8 mouse cellular contexts compared by ENCODE assay signal in genomic region chr16:94570361-94571041, GRCm38 (mm10). TPM values are rescaled to one million over a fixed set of nuclear protein-coding genes. Genes with fewer than 3 reads are reported as not detected.
DNase-seq lines count a peak whose midpoint lies in the region; ATAC-seq and TF ChIP-seq lines count a peak whose summit lies in the region.

No protein-coding gene starts in this region.

- peak overlapping the region; percentile 100 for H3K9ac ChIP-seq in MEL (ENCODE audit: control insufficient read depth, low read depth, low read length, poor library complexity, severe bottlenecking)

- 1% methylated on average over 45 of the region's 88 CpGs for WGBS in cerebellum, adult 2 months
- WGBS in hindbrain, embryonic 10.5 days = under 1% methylated on average over 84 of the region's 88 CpGs

- peaks cover 1 to 3% of the 10 kb centered on the region in 2 experiments; a peak in 1 of 4 replicates for H3K27me3 ChIP-seq in MEL (ENCODE audit: control insufficient read depth in 1 of 2, insufficient read depth in 2 of 2, low read length in 2 of 2)
- H3K27me3 ChIP-seq in cerebellum, adult 2 months (ENCODE audit: control insufficient read depth, insufficient read depth, low read length) = no peaks in the 10 kb centered on the region
- H3K27me3 ChIP-seq in hindbrain, embryonic 10.5 days (ENCODE audit: insufficient read depth, poor library complexity, severe bottlenecking) = no peaks in the 10 kb centered on the region

- peaks cover 7 to 21% of the 10 kb centered on the region in 2 experiments; a peak in 2 of 4 replicates for H3K4me1 ChIP-seq in MEL (ENCODE audit: control insufficient read depth in 1 of 2, insufficient read depth in 2 of 2, low read length in 2 of 2)
- H3K4me1 ChIP-seq in cerebellum, adult 2 months (ENCODE audit: control insufficient read depth, insufficient read depth, low read length) = peaks cover 14% of the 10 kb centered on the region
- H3K4me1 ChIP-seq in hindbrain, embryonic 10.5 days (replicated peaks) = peaks cover 46% of the 10 kb centered on the region

- peaks cover 57% of the 10 kb centered on the region for H3K79me2 ChIP-seq in MEL (ENCODE audit: control insufficient read depth, insufficient read depth, low read length, poor library complexity)

- H3K9me3 ChIP-seq in MEL (replicated peaks; ENCODE audit: insufficient read depth, low read length) = no peaks in the 10 kb centered on the region
- H3K9me3 ChIP-seq in hindbrain, embryonic 10.5 days = no peaks in the 10 kb centered on the region

- peak; percentile 62 for DNase-seq in MEL (ENCODE audit: low read depth, low spot score)
- peak; percentile 67 to 74 for DNase-seq in cerebellum, adult 2 months
- peak; percentile 62 for DNase-seq in hindbrain, embryonic 10.5 days (ENCODE audit: low spot score)
- peak; percentile 55 to 62 for DNase-seq in layer of hippocampus, postnatal 14 days (ENCODE audit: low spot score in 2 of 2)
- peak; percentile 68 for DNase-seq in lung, postnatal 14 days
- peak; percentile 72 for DNase-seq in ovary, postnatal 36 days (ENCODE audit: low spot score)
- DNase-seq in thymus, postnatal 14 days = peak; percentile 67

- TF ChIP-seq CTCF in MEL (IDR thresholded peaks at IDR 0.05 in 2 of 3, conservative IDR thresholded peaks at IDR 0.05 in 1 of 3; ENCODE audit: control insufficient read depth in 1 of 3, insufficient read depth in 1 of 3, low read depth in 2 of 3, low read length in 3 of 3, poor library complexity in 1 of 3, severe bottlenecking in 1 of 3) = no peak
- no peak for TF ChIP-seq CTCF in cerebellum, adult 2 months (IDR thresholded peaks at IDR 0.05; ENCODE audit: borderline replicate concordance, insufficient read depth, low read depth, low read length)

- no peak for TF ChIP-seq EP300 in MEL (IDR thresholded peaks at IDR 0.05; ENCODE audit: low read depth in 1 of 2, low read length in 2 of 2)

- TF ChIP-seq POLR2A in MEL (IDR thresholded peaks at IDR 0.05; ENCODE audit: control insufficient read depth in 1 of 2, insufficient read depth in 1 of 2, low read depth in 1 of 2, low read length in 2 of 2, poor library complexity in 1 of 2) = peak; percentile 38 to 49; a peak in 2 of 4 replicates
- no peak for TF ChIP-seq POLR2A in cerebellum, adult 2 months (IDR thresholded peaks at IDR 0.05; ENCODE audit: borderline replicate concordance, insufficient read depth, low read length)

- H3K4me3 ChIP-seq in MEL (ENCODE audit: control insufficient read depth in 1 of 2, insufficient read depth in 1 of 2, low read depth in 2 of 2, low read length in 2 of 2) = peak overlapping the region; percentile 76 to 82
- peak overlapping the region; percentile 63 for H3K4me3 ChIP-seq in cerebellum, adult 2 months (replicated peaks; ENCODE audit: insufficient read depth, low read depth, low read length)
- H3K4me3 ChIP-seq in hindbrain, embryonic 10.5 days = peak overlapping the region; percentile 97

- ATAC-seq in frontal cortex, adult (ENCODE audit: low TSS enrichment) = 0 out of 2 replicates have a peak, but pooled peaks have one; percentile 7

- H3K27ac ChIP-seq in MEL (ENCODE audit: control insufficient read depth, low read depth, low read length) = peak overlapping the region; percentile 98
- peak overlapping the region; percentile 94 for H3K27ac ChIP-seq in cerebellum, adult 2 months (ENCODE audit: insufficient read depth, low read length)
- peak overlapping the region; percentile 99 for H3K27ac ChIP-seq in hindbrain, embryonic 10.5 days

- peaks cover 0 to 34% of the 10 kb centered on the region in 2 experiments; a peak in 3 of 4 replicates for H3K36me3 ChIP-seq in MEL (ENCODE audit: control insufficient read depth in 1 of 2, insufficient read depth in 2 of 2, low read length in 2 of 2)
- H3K36me3 ChIP-seq in hindbrain, embryonic 10.5 days = no peaks in the 10 kb centered on the region

- TF ChIP-seq RAD21 in MEL (IDR thresholded peaks at IDR 0.05; ENCODE audit: low read depth, low read length) = no peak

TF ChIP-seq in MEL, 35 proteins besides CTCF, POLR2A, EP300 and RAD21:
- TF ChIP-seq ZMIZ1 (IDR thresholded peaks at IDR 0.05; ENCODE audit: low read depth, low read length) = no peak
- TF ChIP-seq UBTF (IDR thresholded peaks at IDR 0.05; ENCODE audit: borderline replicate concordance, insufficient read depth, low read depth, low read length) = peak; percentile 70; the same call in 1 of the 2 replicates
- no peak for TF ChIP-seq KAT2A (conservative IDR thresholded peaks at IDR 0.05; ENCODE audit: low read depth, low read length)
- TF ChIP-seq NELFE (IDR thresholded peaks at IDR 0.05; ENCODE audit: low read depth, low read length) = peak; percentile 50
- no peak for TF ChIP-seq ETS1 (IDR thresholded peaks at IDR 0.05; ENCODE audit: low read depth, low read length)
- no peak for TF ChIP-seq MAX (IDR thresholded peaks at IDR 0.05; ENCODE audit: low read length)
- TF ChIP-seq TCF12 (IDR thresholded peaks at IDR 0.05; ENCODE audit: low read depth, low read length) = peak; percentile 15; the same call in 1 of the 2 replicates
- TF ChIP-seq MXI1 (IDR thresholded peaks at IDR 0.05; ENCODE audit: low read depth, low read length) = peak; percentile 36

RNA-seq across cellular contexts. Expression of gene Dyrk1a, which starts 0.7 kb away (rescaled TPM):
- total RNA-seq in MEL (2012; rRNA removed) = 22.6 and 27.5 TPM in 2 replicates
- polyA plus RNA-seq in MEL (2012; ENCODE audit: insufficient read depth in 1 of 2, insufficient read length in 2 of 2, low read depth in 1 of 2, low replicate concordance in 2 of 2, missing spikeins in 1 of 2) = 100 to 1,000 TPM in 1 of 2 experiments, 10 to 100 TPM in 1; 34.7 to 126 TPM
- 41.7 and 42.8 TPM in 2 replicates for polyA plus RNA-seq in cerebellum, adult 2 months (2012; rRNA removed)
- polyA plus RNA-seq in hindbrain, embryonic 10.5 days (2016; fragmentation: Nextera tagmentation; extraction: Ambion mirVana) = 7.8 and 9.5 TPM in 2 replicates
- total RNA-seq in layer of hippocampus, postnatal 14 days (2021) = 10 to 100 TPM; 83.0 to 84.1 TPM

RNA-seq across cellular contexts. Expression of gene Vps26c, which starts 43.9 kb away (rescaled TPM):
- 20.9 and 23.2 TPM in 2 replicates for total RNA-seq in MEL (2012; rRNA removed)
- polyA plus RNA-seq in MEL (2012; ENCODE audit: insufficient read depth in 1 of 2, insufficient read length in 2 of 2, low read depth in 1 of 2, low replicate concordance in 2 of 2, missing spikeins in 1 of 2) = 10 to 100 TPM in 1 of 2 experiments, not detected in 1; 23.7 TPM
- 54.8 and 57.8 TPM in 2 replicates for polyA plus RNA-seq in cerebellum, adult 2 months (2012; rRNA removed)
- 58.8 and 60.5 TPM in 2 replicates for polyA plus RNA-seq in hindbrain, embryonic 10.5 days (2016; fragmentation: Nextera tagmentation; extraction: Ambion mirVana)
- 10 to 100 TPM; 35.1 to 35.6 TPM for total RNA-seq in layer of hippocampus, postnatal 14 days (2021)

Comparison
In these comparisons a context has a peak if more than half of its experiments do, and no peak if none do; other contexts are left out.
1. Peak in every context shown above with its lines: DNase-seq, ATAC-seq, H3K4me3 ChIP-seq and H3K27ac ChIP-seq.